Mouse (Mus musculus): ENCODE measurements around the gene Oxa1l.

The Oxa1l gene

GRCm38 (mm10) chr14:54360577-54361340, at the start of gene Oxa1l:
Oxa1l (plus strand) TSS chr14:54360834.
- WGBS = under 1% methylated on average over 48 of the region's 48 CpGs

DNA sequence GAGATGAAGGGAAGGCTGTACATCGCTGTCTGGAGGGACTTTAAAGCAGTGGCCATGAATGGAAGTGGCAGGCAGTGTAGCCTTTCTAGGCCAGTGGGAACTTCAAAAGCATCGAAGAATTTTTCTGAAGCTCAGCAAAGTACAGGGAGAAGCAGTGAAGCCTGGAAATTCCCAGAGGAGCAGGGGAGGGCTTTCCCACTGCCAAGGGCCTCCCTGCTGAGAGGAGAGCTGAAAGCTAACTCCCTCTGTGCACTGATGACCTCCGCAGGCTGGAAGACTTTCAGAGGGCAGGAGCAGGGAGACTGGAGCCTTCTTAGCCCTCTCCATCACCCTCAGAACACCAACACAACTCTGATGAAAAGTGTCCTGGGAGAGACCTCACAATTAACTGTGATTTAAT, 48.9 kb upstream of the Oxa1l start:
- 49% methylated on average over 3 of the region's 3 CpGs for WGBS

- WGBS = 73% methylated on average over 18 of the region's 18 CpGs
Measured at GRCm38 (mm10) chr14:54321556-54322376, 38.9 kb upstream of the Oxa1l start.

DNA sequence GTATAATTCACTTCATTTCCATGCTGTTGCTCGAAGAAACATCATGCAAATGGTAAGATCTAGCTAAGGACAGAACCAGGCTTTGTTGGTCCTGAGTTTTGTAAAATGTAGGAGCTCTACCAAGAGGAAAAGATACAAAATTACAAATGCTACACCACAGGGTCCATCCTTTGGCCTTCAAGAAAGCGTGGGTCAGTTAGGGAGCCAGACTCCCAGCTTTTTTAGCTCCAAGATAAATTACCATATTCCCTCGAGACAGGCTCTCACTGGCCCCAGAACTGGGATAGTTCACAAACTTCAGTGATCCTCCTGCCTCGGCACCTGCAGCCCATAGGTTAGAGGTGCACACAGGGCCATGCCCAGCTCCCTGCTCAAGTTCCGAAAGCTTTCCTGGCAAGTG, 36.1 kb upstream of the Oxa1l start:
- 77% methylated on average over 5 of the region's 5 CpGs for WGBS

GRCm38 (mm10) chr14:54328548-54328947, 32.1 kb upstream of the Oxa1l start:
- WGBS = 89% methylated on average over 2 of the region's 2 CpGs

GRCm38 (mm10) chr14:54329201-54329600, 31.4 kb upstream of the Oxa1l start:
- 65% methylated on average over 9 of the region's 9 CpGs for WGBS

DNA sequence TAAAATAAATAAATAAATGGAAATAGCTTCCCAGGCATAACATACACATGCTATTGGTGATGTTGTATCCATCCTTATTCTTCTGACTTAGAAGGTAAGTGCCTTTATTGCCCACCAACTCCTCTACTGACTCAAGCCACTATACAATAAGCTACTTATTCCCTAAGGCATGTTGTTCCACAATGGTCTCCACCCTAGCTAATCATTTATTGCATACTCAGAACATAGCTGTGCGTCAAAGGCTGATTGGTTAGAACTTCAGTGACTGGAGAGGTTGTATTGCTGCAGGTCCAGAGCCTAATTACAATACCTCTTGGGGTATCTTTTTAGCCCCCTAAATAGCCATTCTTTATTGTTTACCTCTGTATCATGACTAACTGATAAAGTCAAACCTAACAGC, 29.5 kb upstream of the Oxa1l start:
- 83% methylated on average over 1 of the region's 1 CpGs for WGBS

- 66% methylated on average over 5 of the region's 5 CpGs for WGBS
Measured at GRCm38 (mm10) chr14:54332176-54333074, 28.2 kb upstream of the Oxa1l start.

GRCm38 (mm10) chr14:54333452-54334189, 27.0 kb upstream of the Oxa1l start:
- WGBS = 74% methylated on average over 8 of the region's 8 CpGs

DNA sequence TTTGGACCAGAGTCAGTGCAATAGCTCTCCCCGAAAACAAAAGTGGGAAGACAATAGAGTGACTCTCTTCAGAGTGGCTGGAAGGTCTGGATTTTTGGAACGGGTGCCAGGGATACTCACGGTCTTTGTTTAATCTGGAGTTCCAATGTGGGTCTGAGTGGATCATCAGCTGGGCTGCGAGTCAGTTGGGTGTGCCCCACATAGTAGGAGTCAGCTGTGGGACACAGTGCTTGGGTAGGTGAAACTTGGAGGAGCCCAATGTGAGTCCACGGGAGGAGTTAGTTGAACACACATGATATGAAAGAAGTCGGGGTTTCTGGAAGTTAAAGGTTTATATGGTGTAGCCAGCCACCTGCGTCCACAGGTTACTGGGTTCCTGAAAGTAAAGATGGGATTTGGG, 19.8 kb upstream of the Oxa1l start:
- 61% methylated on average over 7 of the region's 7 CpGs for WGBS

GRCm38 (mm10) chr14:54341807-54342206, 18.8 kb upstream of the Oxa1l start:
- 56% methylated on average over 2 of the region's 2 CpGs for WGBS

- 91% methylated on average over 16 of the region's 16 CpGs for WGBS
Measured at GRCm38 (mm10) chr14:54350773-54351541, 9.7 kb upstream of the Oxa1l start.

GRCm38 (mm10) chr14:54352314-54352713, 8.3 kb upstream of the Oxa1l start:
- WGBS = 84% methylated on average over 8 of the region's 8 CpGs

- WGBS = 47% methylated on average over 1 of the region's 1 CpGs
Measured at GRCm38 (mm10) chr14:54354406-54354805, 6.2 kb upstream of the Oxa1l start.

GRCm38 (mm10) chr14:54363156-54363555, 2.5 kb downstream of the Oxa1l start:
- whole genome bisulfite sequencing = 95% methylated on average over 8 of the region's 8 CpGs

DNA sequence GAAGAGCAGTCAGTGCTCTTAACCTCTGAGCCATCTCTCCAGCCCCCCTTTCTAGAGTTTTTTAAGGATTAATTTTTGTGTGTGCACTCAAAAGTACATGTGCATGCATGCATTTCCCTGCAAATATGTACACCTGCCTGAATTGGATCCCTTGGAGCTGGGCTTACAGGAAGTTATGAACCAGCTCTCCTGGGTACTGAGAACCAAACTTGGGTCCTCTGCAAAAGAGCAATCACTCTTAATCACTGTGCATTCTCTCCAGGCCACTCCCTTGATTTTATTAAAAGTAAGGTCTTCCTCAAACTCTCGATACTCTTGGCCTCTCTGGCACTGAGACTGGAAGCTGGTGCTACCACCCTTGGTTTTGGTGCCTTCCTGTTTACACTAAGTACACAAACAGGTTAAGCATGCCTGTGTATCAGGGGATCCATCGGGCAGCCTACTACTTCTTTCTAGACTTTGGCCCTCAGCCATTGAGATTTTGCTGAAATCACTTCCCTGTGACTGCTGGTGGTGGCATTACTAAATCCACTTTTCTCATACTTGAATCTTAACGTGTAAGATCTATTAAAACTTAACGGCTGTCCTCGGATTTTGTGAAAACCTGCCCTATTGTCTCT, 4.5 kb downstream of the Oxa1l start:
- 75% methylated on average over 5 of the region's 5 CpGs for WGBS

DNA sequence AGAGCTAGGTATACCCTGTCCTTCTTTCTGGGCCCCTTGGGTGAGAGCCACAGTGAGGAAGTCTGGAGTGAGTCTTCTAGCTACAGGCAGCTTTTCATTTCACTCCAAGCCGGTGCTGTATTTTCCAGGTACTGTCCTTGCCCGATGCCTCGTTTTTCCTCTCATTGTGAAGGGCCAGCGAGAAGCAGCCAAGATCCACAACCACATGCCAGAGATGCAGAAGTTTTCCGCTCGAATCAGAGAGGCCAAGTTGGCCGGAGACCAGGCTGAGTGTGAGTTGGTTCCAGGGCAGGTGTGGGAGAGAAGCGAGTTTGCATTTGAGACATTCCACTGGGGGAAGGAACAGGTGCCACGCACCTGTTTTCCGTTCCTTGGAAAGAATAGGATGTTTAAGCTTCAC, 5.9 kb downstream of the Oxa1l start:
- WGBS = 68% methylated on average over 10 of the region's 10 CpGs

DNA sequence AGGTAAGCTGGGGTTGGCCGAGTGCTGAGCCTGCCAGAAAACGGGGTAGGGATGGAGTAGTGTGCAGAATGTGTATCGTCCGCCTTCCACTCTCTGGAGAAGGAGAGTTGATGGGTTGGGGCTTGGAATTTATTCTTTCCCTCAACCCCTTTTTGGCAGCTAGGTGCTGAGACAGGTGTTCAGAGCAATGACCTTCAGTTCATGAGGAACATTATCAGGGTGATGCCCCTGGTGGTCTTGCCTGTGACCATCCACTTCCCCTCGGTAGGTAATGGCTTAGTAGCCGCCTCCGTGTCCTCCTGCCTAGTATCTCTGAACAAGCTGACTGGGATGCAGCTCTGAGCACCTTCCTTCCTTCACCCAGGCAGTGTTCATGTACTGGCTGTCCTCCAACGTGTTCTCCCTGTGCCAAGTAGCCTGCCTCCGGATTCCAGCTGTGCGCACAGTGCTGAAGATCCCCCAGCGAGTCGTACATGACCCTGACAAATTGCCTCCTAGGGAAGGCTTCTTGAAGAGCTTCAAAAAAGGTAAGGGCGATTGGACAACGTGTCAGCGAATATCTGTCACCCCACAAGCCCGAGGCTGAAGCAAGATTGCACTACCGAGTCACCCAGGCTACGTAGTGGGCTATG, 6.9 kb downstream of the Oxa1l start:
- 74% methylated on average over 18 of the region's 18 CpGs for WGBS

DNA sequence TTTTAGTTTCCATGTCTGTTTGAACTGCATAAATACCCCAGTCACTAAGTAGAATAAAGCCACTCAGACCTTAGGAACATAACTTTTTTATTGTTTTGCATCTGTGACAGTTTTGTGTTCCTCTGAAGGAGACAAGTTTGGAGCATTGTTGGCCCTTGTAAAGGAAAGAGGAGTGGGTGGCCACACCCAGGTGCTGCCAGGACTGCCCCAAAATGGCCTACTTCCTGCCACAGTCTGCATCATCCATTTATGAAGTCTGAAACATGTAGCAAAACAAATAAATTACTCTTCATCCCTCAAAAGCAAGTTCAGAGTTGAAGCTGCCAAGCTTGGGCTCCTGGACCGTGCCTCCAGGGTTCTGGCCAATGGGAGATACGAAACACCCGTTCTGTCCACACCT, 8.7 kb downstream of the Oxa1l start:
- 96% methylated on average over 3 of the region's 3 CpGs for WGBS

- WGBS = 93% methylated on average over 6 of the region's 6 CpGs
Measured at GRCm38 (mm10) chr14:54370595-54370994, 10.0 kb downstream of the Oxa1l start.
